Mouse (Mus musculus): ENCODE measurements around the gene Rad23a. TPM values are rescaled to one million over a fixed set of nuclear protein-coding genes. Genes with fewer than 3 reads are reported as not detected.

Rad23a gene
- 315 and 332 TPM in 2 replicates for polyA plus RNA-seq (2012)

GRCm38 (mm10) chr8:84840248-84840999 is at the start of gene Rad23a:
Rad23a (minus strand) TSS chr8:84840665.

GRCm38 (mm10) chr8:84871376-84872308 is 31.2 kb upstream of the Rad23a start, which contains the start of gene Syce2:
Syce2 (plus strand) TSS chr8:84872111.

GRCm38 (mm10) chr8:84856864-84857441 is 16.5 kb upstream of the Rad23a start, which contains the start of gene Farsa:
Farsa (plus strand) TSS chr8:84856989.

DNA sequence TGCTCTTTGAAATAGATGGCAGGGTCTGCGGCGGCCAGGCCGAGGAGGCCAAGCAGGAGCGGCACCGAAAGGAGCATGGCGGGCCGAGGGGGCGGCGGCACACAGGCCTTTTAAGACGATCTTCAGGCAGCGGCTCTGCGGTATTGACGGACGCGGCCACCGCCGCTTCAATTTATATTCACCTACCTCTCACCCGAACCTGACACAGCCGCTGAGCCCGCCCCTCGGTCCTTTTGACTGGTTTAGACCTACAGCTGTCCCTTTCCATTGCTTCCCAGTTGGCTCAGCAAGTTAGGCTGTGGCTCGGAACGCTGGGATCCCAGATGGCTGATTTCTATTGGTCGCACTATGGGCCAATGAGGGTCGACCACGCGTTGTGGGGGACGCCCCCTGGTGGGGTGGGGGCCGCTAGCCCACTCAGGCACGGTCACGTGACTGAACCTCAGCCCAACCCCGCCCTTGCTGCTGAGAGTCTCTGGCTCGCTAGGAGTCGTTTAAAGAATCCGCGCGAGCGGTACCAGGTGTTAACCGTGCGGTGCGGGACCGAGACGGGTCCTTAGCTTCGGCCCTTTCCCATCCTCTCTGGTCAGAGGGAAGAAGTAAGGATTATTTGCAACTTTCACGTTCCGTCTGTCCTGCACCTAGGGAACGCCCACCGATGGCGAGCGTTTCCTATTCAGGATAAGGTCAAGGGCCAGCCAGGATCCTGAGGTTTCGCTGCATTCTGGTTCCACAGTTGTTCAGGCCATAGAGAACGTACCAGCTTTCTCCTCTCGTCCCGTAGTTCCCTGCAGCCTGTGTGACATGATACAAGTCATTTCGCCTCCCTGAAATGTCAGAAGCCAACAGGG is 6.5 kb upstream of the Rad23a start, which contains the start of gene Calr:
TSS of gene Calr (minus strand) at position 213 of the 851 bp plus-strand sequence.

DNA sequence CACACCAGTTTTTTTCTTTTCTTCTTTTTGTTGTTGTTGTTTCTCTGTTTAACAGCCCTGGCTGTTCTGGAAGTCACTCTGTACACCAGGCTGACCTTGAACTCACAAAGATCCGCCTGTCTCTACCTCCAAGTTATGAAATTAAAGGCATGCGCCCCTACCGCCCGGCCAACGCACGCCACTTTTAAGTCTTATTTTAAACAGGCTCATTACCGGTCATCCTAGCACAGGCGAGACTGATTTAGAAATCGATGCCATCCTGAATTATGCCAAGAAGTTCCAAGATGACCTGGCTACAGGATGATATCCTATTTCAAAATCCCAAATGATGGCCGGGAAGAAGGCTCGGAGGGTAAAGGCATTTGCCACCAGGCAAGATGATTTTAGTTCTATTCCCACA is 9.0 kb downstream of the Rad23a start, which contains the start of gene Gadd45gip1:
TSS of gene Gadd45gip1 (plus strand) at position 33 of the 400 bp plus-strand sequence.

GRCm38 (mm10) chr8:84822723-84823122 is 17.7 kb downstream of the Rad23a start, which contains the start of gene Dand5:
Dand5 (minus strand) TSS chr8:84822823.

DNA sequence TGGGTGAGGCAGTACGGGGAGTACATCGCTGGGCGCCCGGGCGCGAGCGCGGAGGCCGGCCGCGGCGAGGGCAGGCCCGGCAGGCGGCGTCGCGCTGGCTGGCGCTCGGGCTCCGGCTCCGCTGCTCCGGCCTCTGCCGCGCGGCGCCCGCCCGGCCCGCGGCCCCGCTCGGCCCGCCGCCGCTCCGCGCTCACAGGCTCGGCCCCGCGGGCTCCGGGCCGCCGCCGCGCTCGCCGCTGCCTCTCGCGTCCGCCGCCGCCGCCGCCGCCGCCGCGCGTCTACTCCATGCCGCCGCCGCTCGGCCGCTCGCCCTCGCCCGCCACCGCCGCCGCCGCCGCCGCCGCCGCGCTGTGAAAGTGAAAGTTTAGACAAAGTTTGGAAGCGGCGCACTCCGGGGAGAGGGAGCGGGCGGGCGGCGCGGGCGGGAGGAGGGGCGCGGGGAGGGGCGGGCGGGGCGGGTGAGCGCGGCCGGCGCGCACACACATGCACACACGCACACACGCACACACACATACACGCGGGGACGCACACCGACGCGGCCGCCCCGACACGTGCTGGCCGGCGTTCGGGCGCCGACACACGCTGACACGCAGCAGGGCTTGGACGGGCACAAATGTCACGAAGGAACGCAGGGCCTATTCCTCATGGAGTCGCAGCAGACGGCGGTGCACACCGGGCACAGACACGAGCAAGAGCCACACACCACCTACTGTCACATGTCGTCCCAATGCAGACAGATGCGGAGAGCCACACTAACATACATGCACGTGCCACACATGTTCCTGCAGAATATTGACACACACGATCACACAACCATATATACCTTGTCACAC is 40.2 kb downstream of the Rad23a start, which contains the start of gene Nfix:
TSS of gene Nfix (minus strand) at position 346 of the 833 bp plus-strand sequence.

Other genes starting within 250 kb of the Rad23a start
- gene Ier2, start 177.8 kb downstream of the Rad23a start, polyA plus RNA-seq (2012): 859 and 1,037 TPM in 2 replicates
- 300 and 362 TPM in 2 replicates for gene Trmt1, start 154.4 kb downstream of the Rad23a start, polyA plus RNA-seq (2012)
- gene Nacc1, start 152.8 kb downstream of the Rad23a start, polyA plus RNA-seq (2012): 167 and 170 TPM in 2 replicates
- 226 and 309 TPM in 2 replicates for gene Lyl1, start 139.2 kb downstream of the Rad23a start, polyA plus RNA-seq (2012)
- 20.6 and 27.4 TPM in 2 replicates for gene G430095P16Rik, start 117.7 kb downstream of the Rad23a start, polyA plus RNA-seq (2012)
- 112 and 143 TPM in 2 replicates for gene Nfix, start 40.3 kb downstream of the Rad23a start, polyA plus RNA-seq (2012)
- gene Dand5, start 17.8 kb downstream of the Rad23a start, polyA plus RNA-seq (2012): 2.3 and 2.4 TPM in 2 replicates
- gene Gadd45gip1, start 9.1 kb downstream of the Rad23a start, polyA plus RNA-seq (2012): 136 and 145 TPM in 2 replicates
- gene Calr, start 6.3 kb upstream of the Rad23a start, polyA plus RNA-seq (2012): 878 and 1,229 TPM in 2 replicates
- 121 and 135 TPM in 2 replicates for gene Farsa, start 16.3 kb upstream of the Rad23a start, polyA plus RNA-seq (2012)
- 155 and 182 TPM in 2 replicates for gene Syce2, start 31.4 kb upstream of the Rad23a start, polyA plus RNA-seq (2012)
- 52.8 and 57.4 TPM in 2 replicates for gene Gcdh, start 53.3 kb upstream of the Rad23a start, polyA plus RNA-seq (2012)
- 122 and 124 TPM in 2 replicates for gene Klf1, start 61.3 kb upstream of the Rad23a start, polyA plus RNA-seq (2012)
- 34.2 and 54.0 TPM in 2 replicates for gene Dnase2a, start 67.9 kb upstream of the Rad23a start, polyA plus RNA-seq (2012)
- gene Mast1, start 96.7 kb upstream of the Rad23a start, polyA plus RNA-seq (2012): 0.03 and 0.19 TPM in 2 replicates
- not detected in 2 replicates for gene Rtbdn, start 106.3 kb upstream of the Rad23a start, polyA plus RNA-seq (2012)
- not detected in 2 replicates for gene Gm49661, start 128.8 kb upstream of the Rad23a start, polyA plus RNA-seq (2012)
- gene Prdx2, start 128.9 kb upstream of the Rad23a start, polyA plus RNA-seq (2012): 79.0 and 82.7 TPM in 2 replicates
- gene Rnaseh2a, start 129.1 kb upstream of the Rad23a start, polyA plus RNA-seq (2012): 323 and 329 TPM in 2 replicates
- gene Junb, start 138.1 kb upstream of the Rad23a start, polyA plus RNA-seq (2012): 1,314 and 1,326 TPM in 2 replicates
- gene Hook2, start 149.9 kb upstream of the Rad23a start, polyA plus RNA-seq (2012): 22.8 and 26.7 TPM in 2 replicates
- 0.02 TPM in 1 of 2 replicates, not detected in the other for gene Best2, start 173.9 kb upstream of the Rad23a start, polyA plus RNA-seq (2012)
- gene Asna1, start 184.6 kb upstream of the Rad23a start, polyA plus RNA-seq (2012): 87.9 and 91.1 TPM in 2 replicates
- gene Trir, start 186.2 kb upstream of the Rad23a start, polyA plus RNA-seq (2012): 350 and 408 TPM in 2 replicates
- 11.7 and 13.9 TPM in 2 replicates for gene Tnpo2, start 196.2 kb upstream of the Rad23a start, polyA plus RNA-seq (2012)
- 19.4 and 20.4 TPM in 2 replicates for gene Fbxw9, start 219.4 kb upstream of the Rad23a start, polyA plus RNA-seq (2012)
- 0.30 and 0.79 TPM in 2 replicates for gene Gm5741, start 227.3 kb upstream of the Rad23a start, polyA plus RNA-seq (2012)
- gene Dhps, start 231.1 kb upstream of the Rad23a start, polyA plus RNA-seq (2012): 45.6 and 47.8 TPM in 2 replicates
- 15.9 and 19.7 TPM in 2 replicates for gene Wdr83os, start 240.1 kb upstream of the Rad23a start, polyA plus RNA-seq (2012)
- 28.6 and 36.6 TPM in 2 replicates for gene Wdr83, start 240.6 kb upstream of the Rad23a start, polyA plus RNA-seq (2012)
- gene Man2b1, start 242.6 kb upstream of the Rad23a start, polyA plus RNA-seq (2012): 34.4 and 41.1 TPM in 2 replicates

Measured in megakaryocyte-erythroid progenitor cell, adult 5 weeks (primary cell).